Mouse (Mus musculus) myocyte (in vitro differentiated cells): ENCODE data around the gene Pvr.

Experiments used
- CEBPB ChIP-seq: IDR thresholded peaks from 2 replicates; pipeline ENCODE4 v1.6.1; 2011; ENCODE audit warnings: mild to moderate bottlenecking, moderate library complexity; ENCODE audit not compliant: poor library complexity, insufficient read depth, severe bottlenecking
- E2F4 ChIP-seq: IDR thresholded peaks from one replicate; pipeline ENCODE4 v1.6.1; 2011; ENCODE audit warnings: mild to moderate bottlenecking, control low read depth, moderate library complexity; ENCODE audit not compliant: insufficient read depth
- POLR2A ChIP-seq: IDR thresholded peaks from one replicate; pipeline ENCODE4 v1.6.1; 2011; ENCODE audit warnings: low read depth, mild to moderate bottlenecking, control low read depth, moderate library complexity; ENCODE audit not compliant: insufficient read length
- SRF ChIP-seq: IDR thresholded peaks from one replicate; pipeline ENCODE4 v1.6.1; 2011; ENCODE audit warnings: low read depth; ENCODE audit not compliant: control insufficient read depth, insufficient read length
- USF1 ChIP-seq: IDR thresholded peaks from one replicate; pipeline ENCODE4 v1.6.1; 2011; ENCODE audit warnings: low read depth, mild to moderate bottlenecking, control low read depth, moderate library complexity

GRCm38 (mm10) chr7:19856283-19856682 is 64.7 kb downstream of the Pvr start:
- TF ChIP-seq SRF: no peak
- no peak for TF ChIP-seq USF1
- no peak for TF ChIP-seq POLR2A
- no peak for TF ChIP-seq E2F4
- TF ChIP-seq CEBPB: no peak
